Mouse (Mus musculus) E14TG2a.4 (cell line): ENCODE measurements at regions not wholly inside any gene's neighbourhood (a gene's known extent, or its start where the extent isn't known, plus 50 kb on each side); places are given as distances from the start of the nearest gene placed in this dataset.

Source experiments
- H3K27me3 ChIP-seq: 2 replicates; pipeline ENCODE4 v1.6.1; 2014; ENCODE audit warnings: low read length, control low read depth; ENCODE audit not compliant: insufficient read depth
- H3K36me3 ChIP-seq: 2 replicates; pipeline ENCODE4 v1.6.1; 2014; ENCODE audit warnings: low read length, control low read depth; ENCODE audit not compliant: insufficient read depth
- H3K4me1 ChIP-seq: replicated peaks from 2 replicates; pipeline ENCODE4 v1.6.1; 2014; ENCODE audit warnings: low read depth, low read length, control low read depth
- H3K4me3 ChIP-seq: replicated peaks from 2 replicates; pipeline ENCODE4 v1.5.1; 2014; ENCODE audit warnings: mild to moderate bottlenecking, low read length
- H3K9me3 ChIP-seq: 2 replicates; pipeline ENCODE4 v1.6.1; 2014; ENCODE audit warnings: low read length, control low read depth
- CTCF ChIP-seq: conservative IDR thresholded peaks from 2 replicates; pipeline ENCODE4 v1.5.1; 2014; ENCODE audit warnings: low read length
- NANOG ChIP-seq: IDR thresholded peaks from 2 replicates; pipeline ENCODE4 v1.6.1; 2014; ENCODE audit warnings: borderline replicate concordance, low read length, mixed read lengths
- POU5F1 ChIP-seq: IDR thresholded peaks from 2 replicates; pipeline ENCODE4 v1.6.1; 2014; ENCODE audit warnings: low read length, borderline replicate concordance

- Histone ChIP-seq H3K4me3 (no peak overlapping the region), H3K4me1 (no peaks in the 10 kb centered on the region), H3K9me3 (no peaks in the 10 kb centered on the region), H3K36me3 (no peaks in the 10 kb centered on the region), H3K27me3 (no peaks in the 10 kb centered on the region)
- TF ChIP-seq POU5F1 (no peak), NANOG (no peak), CTCF (no peak)
These were observed 89.5 kb upstream of the Cpne4 start for GRCm38 (mm10) chr9:104457635-104458034.

- no peaks in the 10 kb centered on the region for H3K36me3 ChIP-seq
- no peaks in the 10 kb centered on the region for H3K4me1 ChIP-seq
- H3K27me3 ChIP-seq = no peaks in the 10 kb centered on the region
- peaks cover 7% of the 10 kb centered on the region; the same call in 1 of the 2 replicates for H3K9me3 ChIP-seq
- TF ChIP-seq CTCF (no peak), NANOG (no peak), POU5F1 (no peak)
- no peak overlapping the region for H3K4me3 ChIP-seq
These were observed 98.4 kb upstream of the Cpne4 start for GRCm38 (mm10) chr9:104448577-104449165.

GRCm38 (mm10) chr9:104444906-104445305 lies 102.2 kb upstream of the Cpne4 start:
- no peaks in the 10 kb centered on the region for H3K27me3 ChIP-seq
- TF ChIP-seq NANOG (no peak), CTCF (peak; percentile 27)
- H3K4me3 ChIP-seq = no peak overlapping the region

GRCm38 (mm10) chr9:104443236-104443635 lies 103.8 kb upstream of the Cpne4 start:
- Histone ChIP-seq H3K9me3 (no peaks in the 10 kb centered on the region), H3K27me3 (no peaks in the 10 kb centered on the region), H3K4me1 (no peaks in the 10 kb centered on the region), H3K4me3 (no peak overlapping the region), H3K36me3 (no peaks in the 10 kb centered on the region)
- TF ChIP-seq CTCF = no peak

More at GRCm38 (mm10) chr9:104444906-104445305, 102.2 kb upstream of the Cpne4 start:
- H3K4me1 ChIP-seq = no peaks in the 10 kb centered on the region
- H3K36me3 ChIP-seq = no peaks in the 10 kb centered on the region
- peaks cover 7% of the 10 kb centered on the region; the same call in 1 of the 2 replicates for H3K9me3 ChIP-seq

GRCm38 (mm10) chr9:104413021-104413420 lies 75.5 kb upstream of the Acpp start:
- Histone ChIP-seq H3K27me3 (peaks cover 4% of the 10 kb centered on the region; the same call in 1 of the 2 replicates), H3K4me3 (no peak overlapping the region), H3K4me1 (peaks cover 17% of the 10 kb centered on the region), H3K9me3 (no peaks in the 10 kb centered on the region), H3K36me3 (no peaks in the 10 kb centered on the region)
- TF ChIP-seq NANOG (no peak), CTCF (no peak), POU5F1 (no peak)

GRCm38 (mm10) chr9:104410211-104410610 lies 72.7 kb upstream of the Acpp start:
- Histone ChIP-seq H3K4me1 (peaks cover 31% of the 10 kb centered on the region), H3K27me3 (peaks cover 9% of the 10 kb centered on the region), H3K9me3 (no peaks in the 10 kb centered on the region), H3K4me3 (peak overlapping the region; percentile 7; the same call in 1 of the 2 replicates), H3K36me3 (no peaks in the 10 kb centered on the region)
- TF ChIP-seq CTCF (peak; percentile 78), POU5F1 (no peak), NANOG (no peak)

GRCm38 (mm10) chr9:104409381-104409780 lies 71.8 kb upstream of the Acpp start:
- TF ChIP-seq NANOG (no peak), CTCF (no peak), POU5F1 (no peak)
- H3K4me3 ChIP-seq = peak overlapping the region; percentile 71
- no peaks in the 10 kb centered on the region for H3K36me3 ChIP-seq
- peaks cover 9% of the 10 kb centered on the region for H3K27me3 ChIP-seq
- peaks cover 31% of the 10 kb centered on the region for H3K4me1 ChIP-seq
- no peaks in the 10 kb centered on the region for H3K9me3 ChIP-seq

GRCm38 (mm10) chr9:104408571-104409294 lies 71.2 kb upstream of the Acpp start:
- peak overlapping the region; percentile 71 for H3K4me3 ChIP-seq
- H3K4me1 ChIP-seq = peaks cover 31% of the 10 kb centered on the region
- TF ChIP-seq CTCF (no peak), POU5F1 (no peak), NANOG (no peak)
- no peaks in the 10 kb centered on the region for H3K36me3 ChIP-seq
- H3K27me3 ChIP-seq = peaks cover 9% of the 10 kb centered on the region
- H3K9me3 ChIP-seq = no peaks in the 10 kb centered on the region
